Mouse (Mus musculus): ENCODE results near the gene Mrpl30.
A peak's percentile ranks its signal among the peaks of the same experiment; 100 is the strongest.

Gene Mrpl30

GRCm38 (mm10) chr1:37900288-37900687 is 10.0 kb downstream of the Mrpl30 start:
- no peak for DNase-seq

DNA sequence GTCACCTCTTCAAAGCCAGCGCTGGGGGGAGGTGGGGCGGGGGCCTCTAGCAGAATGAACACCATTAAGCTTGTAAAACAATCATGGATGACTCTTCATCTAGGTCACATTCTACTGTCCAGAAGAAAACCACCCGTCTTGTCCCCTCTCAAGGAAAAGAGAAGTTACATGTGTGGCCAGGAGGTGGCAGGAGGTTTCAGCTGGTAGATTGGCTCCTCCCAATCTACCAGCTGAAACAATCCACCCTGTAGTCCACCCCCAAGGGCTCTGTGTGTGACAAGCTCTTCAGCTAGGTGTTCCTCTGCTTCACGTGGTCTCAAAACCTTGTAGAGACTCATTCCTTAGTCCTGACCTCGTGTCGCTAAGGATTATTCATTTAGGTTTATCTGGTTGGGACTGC is 12.9 kb downstream of the Mrpl30 start:
- peak in 1 of 2 experiments; percentile 7 for DNase-seq

- DNase-seq = no peak
These were observed 22.5 kb downstream of the Mrpl30 start for GRCm38 (mm10) chr1:37912751-37913150.

DNA sequence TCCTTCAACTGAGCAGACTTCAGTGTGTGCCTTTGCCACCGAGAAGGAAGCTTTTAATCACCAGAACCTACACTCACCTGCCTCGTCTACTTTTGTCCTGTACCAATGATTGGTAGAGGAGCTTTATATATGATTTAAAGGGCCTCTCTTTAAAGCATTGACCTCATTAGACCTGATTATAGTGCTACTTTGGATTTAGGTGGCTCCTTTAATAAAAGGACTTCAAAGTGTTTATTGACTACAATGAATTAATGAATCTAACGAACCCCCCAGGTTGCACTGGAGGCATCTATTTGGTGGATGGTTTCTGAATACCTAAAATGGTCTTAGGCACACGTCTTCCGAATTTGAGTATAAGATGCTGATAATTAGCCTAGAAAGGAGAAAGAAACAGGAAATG is 26.1 kb downstream of the Mrpl30 start, which contains the start of gene Lyg2:
Gene Lyg2, minus strand, starts transcription at position 101 of the 400 bp plus-strand sequence.
- DNase-seq = no peak

GRCm38 (mm10) chr1:37917666-37918065 is 27.4 kb downstream of the Mrpl30 start:
- no peak for DNase-seq

- DNase-seq = no peak
These were observed 27.8 kb downstream of the Mrpl30 start for GRCm38 (mm10) chr1:37918096-37918495.

DNA sequence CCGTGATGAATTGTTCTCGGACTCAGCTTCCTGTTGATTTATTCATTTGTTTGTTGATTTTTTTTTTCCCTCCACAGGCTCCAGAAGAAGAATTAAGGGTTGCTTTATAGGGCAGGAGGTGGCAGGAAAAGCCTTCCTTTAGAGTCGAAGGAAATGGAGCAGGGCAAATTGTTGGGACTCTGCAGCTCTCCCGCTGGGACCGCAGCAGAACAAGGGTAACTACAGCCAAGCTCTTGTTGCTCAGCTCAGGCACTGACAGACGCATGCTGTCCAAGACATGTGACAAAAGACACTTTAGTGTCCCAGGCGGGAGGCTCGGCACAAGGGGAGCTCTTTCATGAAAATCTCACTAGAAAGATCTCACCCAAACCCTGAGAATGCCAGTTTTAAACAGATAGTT is 32.3 kb downstream of the Mrpl30 start:
- no peak for DNase-seq

GRCm38 (mm10) chr1:37925971-37926370 is 35.7 kb downstream of the Mrpl30 start:
- no peak for DNase-seq

DNA sequence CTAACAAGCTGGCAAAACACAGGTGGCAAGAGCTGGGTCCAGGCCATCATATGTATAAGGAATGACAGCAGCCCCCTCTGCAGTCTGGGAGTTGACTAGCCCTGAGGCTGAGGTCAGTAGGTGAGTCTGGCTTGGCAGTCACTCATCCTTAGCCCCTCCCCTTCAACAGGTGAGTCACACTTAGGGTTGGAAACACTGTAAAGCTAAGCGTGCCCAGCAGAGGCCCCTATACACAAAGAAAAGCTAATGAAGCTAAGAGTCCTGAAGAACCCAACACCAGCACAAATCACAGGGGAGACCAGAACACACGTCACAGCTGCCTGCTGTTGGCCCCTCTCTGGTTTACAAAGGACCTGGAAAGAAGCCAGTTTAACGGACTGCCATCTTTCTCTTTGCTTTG is 41.5 kb downstream of the Mrpl30 start:
- DNase-seq = peak; percentile 40 to 64

Measured in lung, adult 18-20 months (tissue).